Mouse (Mus musculus) neutrophil, adult 59 days (primary cell): ENCODE results near the gene Rhbdl3. TPM values are rescaled to one million over a fixed set of nuclear protein-coding genes. Genes with fewer than 3 reads are reported as not detected.

Experiments used
- total RNA-seq, 2 experiments: library from RNA; stranded (reverse); gene quantifications; 1 replicate in 1 of 2; 2 replicates in 1 of 2; pipeline ENCODE4 v1.2.4; 2023

Rhbdl3 gene
- under 1 TPM; 0.09 to 0.44 TPM for total RNA-seq

GRCm38 (mm10) chr11:80300551-80301315 lies at the start of gene Rhbdl3:
Rhbdl3 (plus strand) TSS chr11:80300912.

GRCm38 (mm10) chr11:80377712-80378451 lies 77.2 kb downstream of the Rhbdl3 start, which contains the start of gene 5730455P16Rik:
5730455P16Rik (minus strand) TSS chr11:80378034.

GRCm38 (mm10) chr11:80383019-80383625 lies 82.4 kb downstream of the Rhbdl3 start, which contains the start of gene Zfp207:
Zfp207 (plus strand) TSS chr11:80383279.

Other genes with a start within 250 kb of the Rhbdl3 start
- gene Crlf3, start 219.9 kb upstream of the Rhbdl3 start, total RNA-seq = 100 to 1,000 TPM in 1 of 2 experiments, 10 to 100 TPM in 1; 97.1 to 106 TPM
- gene Atad5, start 211.5 kb upstream of the Rhbdl3 start, total RNA-seq = 10 to 100 TPM; 12.1 to 12.7 TPM
- 1 to 10 TPM; 3.1 to 3.5 TPM for gene Tefm, start 158.7 kb upstream of the Rhbdl3 start, total RNA-seq
- gene Adap2, start 146.8 kb upstream of the Rhbdl3 start, total RNA-seq = 1 to 10 TPM; 3.5 to 4.0 TPM
- gene Rnf135, start 117.1 kb upstream of the Rhbdl3 start, total RNA-seq = 1 to 10 TPM; 6.0 to 7.6 TPM
- 10 to 100 TPM; 17.1 to 20.0 TPM for gene Rhot1, start 91.9 kb upstream of the Rhbdl3 start, total RNA-seq
- 1 to 10 TPM; 5.7 to 7.8 TPM for gene 5730455P16Rik, start 77.1 kb downstream of the Rhbdl3 start, total RNA-seq
- gene Zfp207, start 82.4 kb downstream of the Rhbdl3 start, total RNA-seq = 100 to 1,000 TPM; 131 to 134 TPM
- 10 to 100 TPM; 59.4 to 64.8 TPM for gene Psmd11, start 127.7 kb downstream of the Rhbdl3 start, total RNA-seq
- 10 to 100 TPM; 29.9 to 32.0 TPM for gene Cdk5r1, start 176.1 kb downstream of the Rhbdl3 start, total RNA-seq